Mouse (Mus musculus): ENCODE data around the gene Pa2g4.

DNA sequence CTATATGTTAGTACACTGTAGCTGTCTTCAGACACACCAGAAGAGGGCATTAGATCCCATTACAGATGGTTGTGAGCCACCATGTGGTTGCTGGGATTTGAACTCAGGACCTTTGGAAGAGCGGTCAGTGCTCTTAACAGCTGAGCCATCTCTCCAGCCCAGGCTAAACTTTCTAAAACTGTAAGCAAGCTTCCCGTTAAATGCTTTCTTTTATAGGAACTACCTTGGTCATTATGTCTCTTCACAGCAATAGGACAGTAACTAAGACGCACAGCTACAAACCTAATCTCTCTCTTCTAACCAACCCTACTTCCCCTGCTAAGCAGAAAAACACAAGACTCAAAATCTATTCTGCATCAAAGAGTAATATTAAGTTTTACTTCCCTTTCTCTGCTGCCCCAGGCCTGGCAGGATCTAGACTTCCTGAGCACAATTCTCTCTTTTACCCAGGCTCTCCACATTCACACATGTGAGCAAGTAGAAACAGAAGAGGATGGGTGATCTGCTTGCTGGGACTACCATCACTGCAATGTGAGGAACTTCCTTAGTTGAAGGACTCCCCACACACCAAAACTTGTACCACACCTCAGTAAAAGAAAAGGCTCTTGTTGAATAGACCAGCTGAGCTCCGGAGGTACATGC, 30.0 kb downstream of the Pa2g4 start:
- TF ChIP-seq POLR2A (IDR thresholded peaks at IDR 0.05; ENCODE audit: insufficient read depth, low read depth, low read length) (no peak), CTCF (IDR thresholded peaks at IDR 0.05; ENCODE audit: insufficient read depth, low read depth, low read length) (no peak)
